Mouse (Mus musculus): ENCODE results near the gene Tmem170.

- TF ChIP-seq CTCF (conservative IDR thresholded peaks at IDR 0.05; ENCODE audit: insufficient read depth, insufficient read length, low read depth, low read length) (no peak), POLR2A (IDR thresholded peaks at IDR 0.05; ENCODE audit: low read depth, low read length) (no peak)
Measured at GRCm38 (mm10) chr8:111890911-111891303, 14.4 kb upstream of the Tmem170 start.

Data from kidney, adult 2 months (tissue).